Mouse (Mus musculus) C3H10T1/2 (cell line): ENCODE results near the gene Sinhcaf. TPM values are rescaled to one million over a fixed set of nuclear protein-coding genes. Genes with fewer than 3 reads are reported as not detected.

ENCODE experiments used
- polyA plus RNA-seq, 2 experiments: library from polyadenylated mRNA; unstranded; fragments of >200 nt; fragmentation: generic; extraction: Trizol; gene quantifications; one replicate each; pipeline ENCODE4 v1.2.1; 2012; ENCODE audit warnings: missing spikeins in 2 of 2

Sinhcaf gene
- 1 to 10 TPM in 1 of 2 experiments, under 1 TPM in 1; 0.88 to 1.7 TPM for polyA plus RNA-seq

GRCm38 (mm10) chr6:148946409-148946742 is at the start of gene Sinhcaf:
Gene Sinhcaf, minus strand, starts transcription at chr6:148946467.

GRCm38 (mm10) chr6:148895773-148896506 is 50.3 kb downstream of the Sinhcaf start, which contains the start of gene Caprin2:
Gene Caprin2, minus strand, starts transcription at chr6:148896237.

Other genes starting within 250 kb of the Sinhcaf start
- gene Ipo8, start 115.0 kb downstream of the Sinhcaf start, polyA plus RNA-seq: 10 to 100 TPM in 1 of 2 experiments, 1 to 10 TPM in 1; 1.3 to 11.1 TPM
- gene Caprin2, start 50.2 kb downstream of the Sinhcaf start, polyA plus RNA-seq: 1 to 10 TPM in 1 of 2 experiments, under 1 TPM in 1; 0.70 to 8.1 TPM
- gene Dennd5b, start 155.2 kb upstream of the Sinhcaf start, polyA plus RNA-seq: 1 to 10 TPM in 1 of 2 experiments, under 1 TPM in 1; 0.99 to 2.2 TPM
- gene Gm10203, start 183.7 kb upstream of the Sinhcaf start, polyA plus RNA-seq: not detected
- gene Etfbkmt, start 193.4 kb upstream of the Sinhcaf start, polyA plus RNA-seq: 1 to 10 TPM in 1 of 2 experiments, under 1 TPM in 1; 0.32 to 2.3 TPM
- gene Amn1, start 242.2 kb upstream of the Sinhcaf start, polyA plus RNA-seq: 1 to 10 TPM in 1 of 2 experiments, under 1 TPM in 1; 0.50 to 8.9 TPM